Mouse (Mus musculus) splenic B cell, adult 2 months (primary cell): ENCODE results near the gene Rpl7a.
A peak's percentile ranks its signal among the peaks of the same experiment; 100 is the strongest.

Experiments
- DNase-seq: peaks from one replicate; pipeline ENCODE4 v3.0.0-alpha.2; 2011; ENCODE audit warnings: low read depth, low spot score
- H3K27me3 ChIP-seq: 2 replicates; pipeline ENCODE4 v1.6.1; 2012; ENCODE audit warnings: mild to moderate bottlenecking, low read length, moderate library complexity, mixed read lengths; ENCODE audit not compliant: control insufficient read depth, poor library complexity, insufficient read depth, severe bottlenecking
- H3K36me3 ChIP-seq: 2 replicates; pipeline ENCODE4 v1.6.1; 2012; ENCODE audit warnings: mild to moderate bottlenecking, low read length, moderate library complexity, mixed read lengths; ENCODE audit not compliant: control insufficient read depth, poor library complexity, insufficient read depth, severe bottlenecking

The Rpl7a gene

GRCm38 (mm10) chr2:26907109-26907508, 3.5 kb upstream of the Rpl7a start:
- H3K27me3 ChIP-seq: no peaks in the 10 kb centered on the region
- peaks cover 5% of the 10 kb centered on the region for H3K36me3 ChIP-seq
- peak; percentile 75 for DNase-seq

GRCm38 (mm10) chr2:26908710-26909386, 1.7 kb upstream of the Rpl7a start:
- Histone ChIP-seq H3K27me3 (no peaks in the 10 kb centered on the region), H3K36me3 (peaks cover 13% of the 10 kb centered on the region)
- DNase-seq: no peak

- no peak for DNase-seq
- peaks cover 14% of the 10 kb centered on the region for H3K36me3 ChIP-seq
- no peaks in the 10 kb centered on the region for H3K27me3 ChIP-seq
Measured at GRCm38 (mm10) chr2:26909387-26909784, 1.2 kb upstream of the Rpl7a start.

- DNase-seq: peak; percentile 65
- H3K36me3 ChIP-seq: peaks cover 14% of the 10 kb centered on the region
- no peaks in the 10 kb centered on the region for H3K27me3 ChIP-seq
Measured at GRCm38 (mm10) chr2:26910994-26911765, 616 bp downstream of the Rpl7a start.

GRCm38 (mm10) chr2:26912253-26912770, 1.7 kb downstream of the Rpl7a start:
- DNase-seq: no peak
- peaks cover 14% of the 10 kb centered on the region for H3K36me3 ChIP-seq
- no peaks in the 10 kb centered on the region for H3K27me3 ChIP-seq

- H3K27me3 ChIP-seq: no peaks in the 10 kb centered on the region
- no peak for DNase-seq
Measured at GRCm38 (mm10) chr2:26913416-26914147, 3.0 kb downstream of the Rpl7a start.

GRCm38 (mm10) chr2:26914148-26914941, 3.8 kb downstream of the Rpl7a start:
- no peaks in the 10 kb centered on the region for H3K27me3 ChIP-seq
- no peak for DNase-seq
- H3K36me3 ChIP-seq: peaks cover 14% of the 10 kb centered on the region

More at GRCm38 (mm10) chr2:26913416-26914147, 3.0 kb downstream of the Rpl7a start:
- peaks cover 14% of the 10 kb centered on the region for H3K36me3 ChIP-seq

- DNase-seq: peak; percentile 86
- Histone ChIP-seq H3K27me3 (no peaks in the 10 kb centered on the region), H3K36me3 (peaks cover 15% of the 10 kb centered on the region)
Measured at GRCm38 (mm10) chr2:26915927-26916728, 5.6 kb downstream of the Rpl7a start, which contains the start of the genes Surf2 and Surf1. Surf2 (plus strand) TSS chr2:26916367. Surf1 (minus strand) TSS chr2:26916530.

GRCm38 (mm10) chr2:26916738-26917137, 6.2 kb downstream of the Rpl7a start:
- H3K36me3 ChIP-seq: peaks cover 12% of the 10 kb centered on the region
- DNase-seq: no peak

GRCm38 (mm10) chr2:26919684-26920083, 9.1 kb downstream of the Rpl7a start:
- DNase-seq: no peak
- Histone ChIP-seq H3K36me3 (peaks cover 11% of the 10 kb centered on the region), H3K27me3 (no peaks in the 10 kb centered on the region)

More at GRCm38 (mm10) chr2:26916738-26917137, 6.2 kb downstream of the Rpl7a start:
- no peaks in the 10 kb centered on the region for H3K27me3 ChIP-seq

GRCm38 (mm10) chr2:26920190-26920855, 9.8 kb downstream of the Rpl7a start:
- no peak for DNase-seq
- Histone ChIP-seq H3K27me3 (no peaks in the 10 kb centered on the region), H3K36me3 (peaks cover 11% of the 10 kb centered on the region)

- peaks cover 11% of the 10 kb centered on the region for H3K36me3 ChIP-seq
- no peak for DNase-seq
- H3K27me3 ChIP-seq: no peaks in the 10 kb centered on the region
Measured at GRCm38 (mm10) chr2:26921784-26922183, 11.2 kb downstream of the Rpl7a start.
